33 mouse cellular contexts compared by ENCODE assay signal in the genomic region with DNA sequence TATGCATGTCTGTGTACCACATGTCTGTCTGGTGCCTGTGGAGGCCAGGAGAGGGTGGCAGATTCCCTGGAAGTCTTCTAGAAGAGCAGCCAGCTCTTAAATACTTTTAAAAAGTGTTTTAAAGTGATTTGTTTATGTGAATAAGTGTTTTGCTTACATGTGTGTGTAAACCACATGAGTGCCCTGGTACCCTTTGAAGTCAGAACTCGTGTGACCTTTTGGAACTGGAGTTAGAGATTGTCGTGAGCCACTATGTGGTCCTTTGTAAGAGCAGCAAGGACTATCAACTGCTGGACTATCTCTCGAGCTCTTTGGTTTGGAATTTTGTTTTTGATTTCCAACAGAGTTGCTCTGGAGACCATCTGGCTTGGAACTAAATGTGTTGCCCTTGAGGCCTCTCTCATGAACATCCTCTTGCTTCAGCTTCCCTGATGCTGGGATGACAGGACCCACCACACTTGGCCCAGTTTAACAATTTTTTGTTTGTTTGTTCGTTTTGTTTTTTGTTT. TPM values are rescaled to one million over a fixed set of nuclear protein-coding genes. Genes with fewer than 3 reads are reported as not detected.
DNase-seq lines count a peak whose midpoint lies in the region; ATAC-seq and TF ChIP-seq lines count a peak whose summit lies in the region.
"Had no signal": no experiment of that assay in that cellular context is flagged by ENCODE, and none has a peak within 500 bp of the region (broad histone marks: within the 10 kb centered on the region; RNA-seq: fewer than 3 reads in every experiment).

No protein-coding gene starts in this region.

- no peak for TF ChIP-seq CTCF in heart, adult 2 months (IDR thresholded peaks at IDR 0.05)

- peak; percentile 56; the same call in 1 of the 2 replicates for TF ChIP-seq EP300 in heart, adult 2 months (IDR thresholded peaks at IDR 0.05; ENCODE audit: insufficient read depth, low read depth, low read length)

- H3K9ac ChIP-seq in heart, adult 2 months (ENCODE audit: low read depth, low read length) = no peak overlapping the region
- H3K9ac ChIP-seq in heart, embryonic 12.5 days = no peak overlapping the region
- H3K9ac ChIP-seq: embryonic facial prominence, embryonic 12.5 days; forebrain, embryonic 13.5 days; hindbrain, embryonic 13.5 days; liver, embryonic 15.5 days; midbrain, embryonic 15.5 days; neural tube, embryonic 12.5 days had no signal

- intact Hi-C loops in heart, adult 2 months (cut with DNase I) = no loop called here
- intact Hi-C loops in heart, postnatal 10 days (cut with DNase I) = no loop called here

- WGBS in heart, adult 2 months = 27% methylated on average over 4 of the region's 4 CpGs
- 32% methylated on average over 4 of the region's 4 CpGs for WGBS in heart, embryonic 12.5 days

- peaks cover 21% of the 10 kb centered on the region for H3K4me1 ChIP-seq in heart, adult 2 months (ENCODE audit: control insufficient read depth, insufficient read depth, low read length)
- H3K4me1 ChIP-seq in heart, embryonic 12.5 days (replicated peaks) = peaks cover 62% of the 10 kb centered on the region

- peak overlapping the region; percentile 78 for H3K27ac ChIP-seq in heart, adult 2 months
- H3K27ac ChIP-seq in heart, embryonic 12.5 days (ENCODE audit: poor library complexity, severe bottlenecking) = peak overlapping the region; percentile 76
- H3K27ac ChIP-seq: embryonic facial prominence, embryonic 12.5 days; forebrain, embryonic 13.5 days; hindbrain, embryonic 13.5 days; kidney, postnatal 0 days; liver, embryonic 15.5 days; midbrain, embryonic 15.5 days; neural tube, embryonic 12.5 days had no signal

- H3K4me3 ChIP-seq in heart, adult 2 months = no peak overlapping the region
- H3K4me3 ChIP-seq in heart, embryonic 12.5 days = no peak overlapping the region
- H3K4me3 ChIP-seq: embryonic facial prominence, embryonic 12.5 days; erythroblast, embryonic 14.5 days; forebrain, embryonic 13.5 days; hindbrain, embryonic 13.5 days; liver, embryonic 15.5 days; megakaryocyte, embryonic 14.5 days; midbrain, embryonic 15.5 days; neural tube, embryonic 12.5 days had no signal

- H3K36me3 ChIP-seq in heart, adult 2 months (ENCODE audit: control insufficient read depth, insufficient read depth, low read length) = peaks cover 36% of the 10 kb centered on the region
- peaks cover 6% of the 10 kb centered on the region for H3K36me3 ChIP-seq in heart, embryonic 12.5 days
- H3K36me3 ChIP-seq: embryonic facial prominence, embryonic 12.5 days; midbrain, embryonic 15.5 days; neural tube, embryonic 12.5 days had no signal

- peak overlapping the region; percentile 36 for H3K4me2 ChIP-seq in heart, embryonic 12.5 days
- H3K4me2 ChIP-seq: embryonic facial prominence, embryonic 12.5 days; forebrain, embryonic 13.5 days; hindbrain, embryonic 13.5 days; liver, embryonic 15.5 days; midbrain, embryonic 15.5 days; neural tube, embryonic 12.5 days had no signal

- H3K27me3 ChIP-seq in heart, adult 2 months (ENCODE audit: control insufficient read depth, insufficient read depth, low read length) = no peaks in the 10 kb centered on the region
- H3K27me3 ChIP-seq in heart, embryonic 12.5 days (replicated peaks) = no peaks in the 10 kb centered on the region
- H3K27me3 ChIP-seq: CH12.LX; embryonic facial prominence, embryonic 12.5 days; forebrain, embryonic 13.5 days; hindbrain, embryonic 13.5 days; liver, embryonic 15.5 days; megakaryocyte, embryonic 14.5 days; midbrain, embryonic 15.5 days; neural tube, embryonic 12.5 days; Patski had no signal

- no peak for ATAC-seq in heart, embryonic 12.5 days (ENCODE audit: insufficient number of reproducible peaks, low FRiP score)
- ATAC-seq: forebrain, embryonic 13.5 days; inflammation-experienced regulatory T-cells, adult 6 months; midbrain, embryonic 15.5 days; Patski had no signal

- DNase-seq in heart, adult 2 months = peak in 1 of 2 experiments; percentile 35
- DNase-seq in heart, postnatal 4 days = no peak
- DNase-seq in lung, postnatal 36 days = peak; percentile 30
- no peak for DNase-seq in lung, adult 18-20 months
- peak; percentile 53 to 64 for DNase-seq in heart, postnatal 10 days
- no peak for DNase-seq in frontal cortex, postnatal 25 days (ENCODE audit: low spot score in 2 of 2)
- no peak for DNase-seq in urinary bladder, adult 18-20 months (ENCODE audit: low spot score in 2 of 2)
- DNase-seq: adrenal gland, adult 2 months; B cell, adult 2 months; cerebellum, adult 18-20 months; cerebellum, postnatal 14 days; kidney, adult 2 months; layer of hippocampus, postnatal 36 days; right cerebral cortex, postnatal 25 days; spleen, adult 18-20 months had no signal

- H3K9me3 ChIP-seq in heart, embryonic 12.5 days (replicated peaks) = no peaks in the 10 kb centered on the region
- H3K9me3 ChIP-seq: embryonic facial prominence, embryonic 12.5 days; forebrain, embryonic 13.5 days; G1E; hindbrain, embryonic 13.5 days; liver, embryonic 15.5 days; megakaryocyte, embryonic 14.5 days; midbrain, embryonic 15.5 days; neural tube, embryonic 12.5 days had no signal

- TF ChIP-seq POLR2A in heart, adult 2 months (IDR thresholded peaks at IDR 0.05; ENCODE audit: insufficient read depth, low read depth, low read length) = no peak

- peaks cover 2% of the 10 kb centered on the region for H3K79me2 ChIP-seq in heart, adult 2 months (replicated peaks; ENCODE audit: control insufficient read depth, insufficient read depth, low read length)

RNA-seq across cellular contexts. Expression of gene Mgrn1, which starts 4.2 kb away (rescaled TPM):
- 100 to 1,000 TPM; 148 to 168 TPM for total RNA-seq in heart, adult 2 months (2021)
- 274 and 284 TPM in 2 replicates for polyA plus RNA-seq in heart, adult 2 months (2012; rRNA removed)
- total RNA-seq in heart, postnatal 4 days (2021) = 100 to 1,000 TPM; 170 to 187 TPM
- polyA plus RNA-seq in heart, embryonic 12.5 days (2016; fragmentation: Nextera tagmentation; extraction: Ambion mirVana) = 114 and 116 TPM in 2 replicates
- total RNA-seq in heart, postnatal 10 days (2021) = 100 to 1,000 TPM; 186 to 187 TPM

RNA-seq across cellular contexts. Expression of gene Ubald1, which starts 10.1 kb away (rescaled TPM):
- total RNA-seq in heart, adult 2 months (2021) = 10 to 100 TPM; 17.2 to 18.3 TPM
- polyA plus RNA-seq in heart, adult 2 months (2012; rRNA removed) = 18.2 and 24.5 TPM in 2 replicates
- total RNA-seq in heart, postnatal 4 days (2021) = 10 to 100 TPM; 22.6 to 24.8 TPM
- 26.8 and 27.1 TPM in 2 replicates for polyA plus RNA-seq in heart, embryonic 12.5 days (2016; fragmentation: Nextera tagmentation; extraction: Ambion mirVana)
- 10 to 100 TPM; 19.7 to 23.1 TPM for total RNA-seq in heart, postnatal 10 days (2021)

RNA-seq across cellular contexts. Expression of gene Nudt16l1, which starts 48.3 kb away (rescaled TPM):
- total RNA-seq in heart, adult 2 months (2021) = 10 to 100 TPM; 16.7 to 17.1 TPM
- 38.9 and 44.5 TPM in 2 replicates for polyA plus RNA-seq in heart, adult 2 months (2012; rRNA removed)
- 10 to 100 TPM; 50.7 to 51.3 TPM for total RNA-seq in heart, postnatal 4 days (2021)
- 92.3 and 97.3 TPM in 2 replicates for polyA plus RNA-seq in heart, embryonic 12.5 days (2016; fragmentation: Nextera tagmentation; extraction: Ambion mirVana)
- 10 to 100 TPM; 40.5 to 43.9 TPM for total RNA-seq in heart, postnatal 10 days (2021)

RNA-seq across cellular contexts. Expression of gene 4930562C15Rik, which starts 55.0 kb away (rescaled TPM):
- not detected for total RNA-seq in heart, adult 2 months (2021)
- polyA plus RNA-seq in heart, adult 2 months (2012; rRNA removed) = 0.23 TPM in 1 of 2 replicates, not detected in the other
- not detected for total RNA-seq in heart, postnatal 4 days (2021)
- 0.11 and 0.57 TPM in 2 replicates for polyA plus RNA-seq in heart, embryonic 12.5 days (2016; fragmentation: Nextera tagmentation; extraction: Ambion mirVana)
- total RNA-seq in heart, postnatal 10 days (2021) = not detected
- total RNA-seq: adrenal gland, adult 2 months; gastrocnemius, adult 8-10 months; granulocyte monocyte progenitor cell, adult 5-6 weeks; layer of hippocampus, adult 18-20 months; layer of hippocampus, postnatal 36 days; left cerebral cortex, postnatal 10 days had no signal
- polyA plus RNA-seq: adrenal gland, adult 2 months; erythroblast, embryonic 14.5 days; G1E; kidney, adult 2 months had no signal

Comparison
In these comparisons a context has a peak if more than half of its experiments do, and no peak if none do; other contexts are left out.
1. DNase-seq: peak in lung, postnatal 36 days (single experiment) and heart, postnatal 10 days (2 of 2); none in heart, postnatal 4 days (single experiment), lung, adult 18-20 months (0 of 2), frontal cortex, postnatal 25 days (0 of 2) and urinary bladder, adult 18-20 months (0 of 2).